Mouse (Mus musculus) v-Abl transformed pro-B cells (cell line): Measurements from ENCODE around the gene Klk12.

Experiments used
- in situ Hi-C, 2 experiments: fragments of 400-800 bp; cut with MboI; formaldehyde crosslinking; loops; one replicate each; pipeline ENCODE4 v1.15.1; 2025; ENCODE audit not compliant: unreplicated experiment in 2 of 2

Gene Klk12

DNA sequence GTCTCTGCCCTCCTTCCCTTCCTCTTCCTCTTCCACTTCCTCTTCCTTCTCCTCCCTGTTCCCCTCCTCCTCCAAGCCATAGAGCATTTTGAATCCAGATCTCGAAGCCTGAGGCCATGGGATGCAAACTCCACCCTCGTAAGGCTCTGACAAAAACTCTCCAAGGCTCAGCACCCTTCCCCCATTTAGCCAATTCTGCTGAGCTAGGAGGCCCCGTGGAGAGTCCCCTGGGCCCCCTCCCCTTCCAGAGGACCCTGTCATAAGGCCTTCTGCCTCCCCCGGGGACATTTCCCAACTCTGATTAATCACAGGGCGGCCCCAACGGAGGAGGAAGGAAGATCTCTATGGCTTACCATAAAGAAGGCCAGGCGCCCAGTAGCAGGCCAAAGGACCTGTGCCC lies 22.9 kb downstream of the Klk12 start, which contains the start of gene Klk9:
TSS of gene Klk9 (plus strand) at position 301 of the 400 bp plus-strand sequence.
- in situ Hi-C loops = no loop called here

DNA sequence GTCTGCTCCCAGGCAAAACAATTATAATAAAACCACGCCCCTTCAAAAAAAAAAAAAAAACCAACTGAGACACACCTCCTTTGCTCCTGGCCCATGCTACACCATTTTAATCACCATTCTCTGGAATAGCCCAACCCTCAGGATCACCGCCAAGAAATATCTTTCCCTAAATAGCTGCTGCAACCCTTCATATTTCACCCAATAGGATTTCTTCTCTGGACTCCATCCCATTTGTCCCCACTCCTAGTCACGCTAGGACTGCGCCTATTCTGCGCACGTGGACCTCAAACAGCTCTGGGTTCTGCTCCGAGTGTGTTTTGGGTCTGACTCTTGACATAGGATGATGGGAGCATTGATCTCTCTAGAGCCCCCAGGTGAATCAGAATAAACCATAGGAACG lies 27.7 kb downstream of the Klk12 start:
- in situ Hi-C loops = no loop called here

DNA sequence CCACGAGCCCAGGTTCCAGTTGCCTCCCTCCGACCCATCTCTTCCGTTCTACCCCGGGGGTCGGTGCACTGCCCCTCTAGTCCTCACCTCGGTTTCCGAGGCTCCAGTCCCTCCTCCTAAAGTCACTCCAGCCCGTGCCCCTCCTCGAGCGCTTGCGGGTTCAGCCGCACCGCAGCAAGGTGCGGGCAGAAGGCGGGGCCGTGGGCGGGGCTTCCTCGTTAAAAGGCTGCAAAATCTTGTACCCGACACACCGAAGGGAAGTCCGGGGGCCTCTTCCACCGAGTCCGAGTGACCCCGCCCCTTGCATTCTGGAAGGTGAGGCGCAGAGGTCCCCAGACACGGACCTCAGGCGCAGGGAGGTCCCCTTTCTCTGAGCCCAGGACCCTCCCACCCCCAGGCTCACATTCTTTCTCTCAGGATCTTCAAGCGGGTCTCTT lies 28.7 kb downstream of the Klk12 start, which contains the start of gene Klk8:
TSS of gene Klk8 (plus strand) at position 245 of the 437 bp plus-strand sequence.
- in situ Hi-C loops = no loop called here

DNA sequence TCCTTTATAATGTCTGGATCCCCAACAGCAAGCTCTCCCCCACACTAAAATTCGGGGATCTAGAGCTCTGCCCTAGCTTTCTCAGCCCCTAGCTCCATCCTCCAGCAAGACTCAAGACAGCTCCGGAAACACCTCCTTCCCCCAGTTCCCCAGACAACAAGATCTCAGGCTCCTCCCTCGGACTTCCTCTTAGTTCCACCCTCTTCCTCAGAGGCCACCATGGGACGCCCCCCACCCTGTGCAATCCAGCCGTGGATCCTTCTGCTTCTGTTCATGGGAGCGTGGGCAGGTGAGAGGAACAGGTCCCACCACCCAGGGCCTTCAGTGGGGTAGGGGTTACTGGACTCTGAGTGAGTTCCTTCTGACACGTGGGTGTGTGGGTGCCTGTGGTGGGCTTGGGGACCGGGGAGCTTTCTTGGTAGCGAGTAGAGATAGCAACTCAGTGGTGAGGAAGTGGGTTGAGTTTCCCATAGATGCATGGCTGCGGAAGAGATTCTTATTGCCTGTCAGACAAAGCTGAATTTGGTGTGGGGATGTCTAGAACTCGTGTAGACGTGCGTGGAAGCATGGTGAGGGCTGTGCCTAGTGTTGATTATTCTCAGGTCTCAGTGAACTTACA lies 29.3 kb downstream of the Klk12 start:
- in situ Hi-C loops = no loop called here

GRCm38 (mm10) chr7:43799876-43800275 lies 31.2 kb downstream of the Klk12 start:
- in situ Hi-C loops = no loop called here

DNA sequence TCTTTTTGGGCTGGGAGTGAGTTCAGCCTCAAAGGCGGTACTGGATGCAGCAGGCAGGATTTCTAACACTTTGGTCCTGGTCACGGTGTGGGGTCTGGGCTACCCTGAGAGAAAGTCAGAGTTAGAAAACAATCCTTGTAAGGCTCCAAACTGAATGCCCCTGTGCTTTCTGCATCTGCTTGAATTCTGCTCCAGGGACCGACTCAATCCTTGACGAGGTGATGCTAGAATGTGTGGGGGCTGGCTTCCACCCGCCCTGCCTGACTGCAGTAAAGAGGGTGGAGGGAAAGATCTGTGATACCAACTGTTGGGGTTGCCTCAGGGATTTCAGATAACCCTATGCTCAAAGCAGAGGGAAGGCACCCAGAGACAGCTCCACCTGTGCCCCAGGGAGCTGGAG lies 42.3 kb downstream of the Klk12 start, which contains the start of gene Klk7:
TSS of gene Klk7 (plus strand) at position 301 of the 400 bp plus-strand sequence.
- in situ Hi-C loops = no loop called here

DNA sequence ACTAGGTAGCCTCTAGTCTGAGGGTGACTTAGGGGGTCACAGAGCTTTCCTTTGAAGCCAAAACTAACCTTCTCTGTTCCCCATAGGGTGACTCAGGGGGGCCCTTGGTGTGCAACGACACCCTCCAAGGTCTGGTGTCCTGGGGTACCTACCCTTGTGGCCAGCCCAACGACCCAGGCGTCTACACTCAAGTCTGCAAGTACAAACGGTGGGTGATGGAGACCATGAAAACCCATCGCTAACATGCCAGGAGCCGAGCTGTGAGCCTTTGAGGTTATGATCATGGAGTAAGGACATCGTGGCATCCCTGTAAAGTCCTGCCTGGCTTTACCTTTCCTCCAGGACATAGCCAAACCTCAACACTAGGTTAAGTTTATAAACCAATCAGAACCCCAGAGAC lies 46.5 kb downstream of the Klk12 start:
- in situ Hi-C loops = no loop called here

DNA sequence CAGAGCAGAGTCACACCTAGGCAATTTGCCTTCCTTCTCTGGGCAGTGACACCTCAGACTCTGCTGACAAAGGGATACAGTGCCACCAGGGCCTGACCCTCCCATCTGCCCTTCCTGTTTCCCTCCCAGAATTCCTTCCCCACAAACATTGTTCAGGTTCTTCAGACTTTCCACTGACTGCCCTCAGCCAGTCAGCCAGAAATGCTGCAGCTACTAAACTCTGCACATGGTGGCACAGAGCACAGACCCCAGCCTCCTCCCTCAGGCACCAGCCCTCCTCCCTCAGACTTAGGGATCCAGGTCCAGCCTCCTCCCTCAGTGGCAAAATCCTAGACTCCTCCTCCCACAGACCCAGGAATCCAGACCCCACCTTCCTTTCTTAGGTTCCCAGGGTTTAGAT lies 48.0 kb downstream of the Klk12 start:
- in situ Hi-C loops = no loop called here

- in situ Hi-C loops = no loop called here
Observed at GRCm38 (mm10) chr7:43821581-43821980, 52.9 kb downstream of the Klk12 start.
